Mouse (Mus musculus): ENCODE data around the gene Ahr. TPM values are rescaled to one million over a fixed set of nuclear protein-coding genes. Genes with fewer than 3 reads are reported as not detected.

Gene Ahr
- total and polyA plus RNA-seq, 3 experiments: not detected

GRCm38 (mm10) chr12:35533133-35533532 is 1.7 kb downstream of the Ahr start:
- no peak for DNase-seq (ENCODE audit: low read depth, low spot score)
- Histone ChIP-seq H3K27me3 (ENCODE audit: control insufficient read depth in 1 of 2, insufficient read depth in 2 of 2, low read length in 2 of 2) (no peaks in the 10 kb centered on the region), H3K9ac (ENCODE audit: control insufficient read depth, low read depth, low read length, poor library complexity, severe bottlenecking) (no peak overlapping the region), H3K79me2 (ENCODE audit: control insufficient read depth, insufficient read depth, low read length, poor library complexity) (no peaks in the 10 kb centered on the region), H3K27ac (ENCODE audit: control insufficient read depth, low read depth, low read length) (no peak overlapping the region), H3K4me1 (ENCODE audit: control insufficient read depth in 1 of 2, insufficient read depth in 2 of 2, low read length in 2 of 2) (no peaks in the 10 kb centered on the region), H3K9me3 (replicated peaks; ENCODE audit: insufficient read depth, low read length) (no peaks in the 10 kb centered on the region), H3K4me3 (ENCODE audit: control insufficient read depth in 1 of 2, insufficient read depth in 1 of 2, low read depth in 2 of 2, low read length in 2 of 2) (no peak overlapping the region), H3K36me3 (ENCODE audit: control insufficient read depth in 1 of 2, insufficient read depth in 2 of 2, low read length in 2 of 2) (no peaks in the 10 kb centered on the region)
- TF ChIP-seq GATA1 (IDR thresholded peaks at IDR 0.05; ENCODE audit: low read depth, low read length) (no peak), POLR2A (IDR thresholded peaks at IDR 0.05; ENCODE audit: control insufficient read depth in 1 of 2, insufficient read depth in 1 of 2, low read depth in 1 of 2, low read length in 2 of 2, poor library complexity in 1 of 2) (no peak), ZMIZ1 (IDR thresholded peaks at IDR 0.05; ENCODE audit: low read depth, low read length) (no peak), EP300 (IDR thresholded peaks at IDR 0.05; ENCODE audit: low read depth in 1 of 2, low read length in 2 of 2) (no peak)

- no peak for TF ChIP-seq JUND (IDR thresholded peaks at IDR 0.05; ENCODE audit: low read depth, low read length)
- TF ChIP-seq CTCF (IDR thresholded peaks at IDR 0.05 in 2 of 3, conservative IDR thresholded peaks at IDR 0.05 in 1 of 3; ENCODE audit: control insufficient read depth in 1 of 3, insufficient read depth in 1 of 3, low read depth in 2 of 3, low read length in 3 of 3, poor library complexity in 1 of 3, severe bottlenecking in 1 of 3): peak; percentile 2 to 57 (median 47); a peak in 4 of 6 replicates
- TF ChIP-seq RAD21 (IDR thresholded peaks at IDR 0.05; ENCODE audit: low read depth, low read length): peak; percentile 37
- no peak for TF ChIP-seq ZC3H11A (IDR thresholded peaks at IDR 0.05; ENCODE audit: low read depth, low read length)
- no peak for TF ChIP-seq BHLHE40 (IDR thresholded peaks at IDR 0.05; ENCODE audit: borderline replicate concordance, low read depth, low read length)
- no peak for TF ChIP-seq SIN3A (IDR thresholded peaks at IDR 0.05; ENCODE audit: low read length)
- no peak for TF ChIP-seq MXI1 (IDR thresholded peaks at IDR 0.05; ENCODE audit: low read depth, low read length)
- TF ChIP-seq GATA1 (IDR thresholded peaks at IDR 0.05; ENCODE audit: low read depth, low read length): no peak
- no peak for TF ChIP-seq POLR2A (IDR thresholded peaks at IDR 0.05; ENCODE audit: control insufficient read depth in 1 of 2, insufficient read depth in 1 of 2, low read depth in 1 of 2, low read length in 2 of 2, poor library complexity in 1 of 2)
- TF ChIP-seq SMC3 (IDR thresholded peaks at IDR 0.05; ENCODE audit: low read depth, low read length): peak; percentile 61
- TF ChIP-seq POLR2AphosphoS5 (IDR thresholded peaks at IDR 0.05; ENCODE audit: borderline replicate concordance, low read depth, low read length): no peak
- no peaks in the 10 kb centered on the region for H3K79me2 ChIP-seq (ENCODE audit: control insufficient read depth, insufficient read depth, low read length, poor library complexity)
- peak; percentile 50 for DNase-seq (ENCODE audit: low read depth, low spot score)
- H3K4me1 ChIP-seq (ENCODE audit: control insufficient read depth in 1 of 2, insufficient read depth in 2 of 2, low read length in 2 of 2): no peaks in the 10 kb centered on the region
- no peak overlapping the region for H3K9ac ChIP-seq (ENCODE audit: control insufficient read depth, low read depth, low read length, poor library complexity, severe bottlenecking)
- no peaks in the 10 kb centered on the region for H3K36me3 ChIP-seq (ENCODE audit: control insufficient read depth in 1 of 2, insufficient read depth in 2 of 2, low read length in 2 of 2)
- H3K27ac ChIP-seq (ENCODE audit: control insufficient read depth, low read depth, low read length): no peak overlapping the region
- no peaks in the 10 kb centered on the region for H3K27me3 ChIP-seq (ENCODE audit: control insufficient read depth in 1 of 2, insufficient read depth in 2 of 2, low read length in 2 of 2)
- no peak overlapping the region for H3K4me3 ChIP-seq (ENCODE audit: control insufficient read depth in 1 of 2, insufficient read depth in 1 of 2, low read depth in 2 of 2, low read length in 2 of 2)
- no peaks in the 10 kb centered on the region for H3K9me3 ChIP-seq (replicated peaks; ENCODE audit: insufficient read depth, low read length)
These were observed 2.7 kb downstream of the Ahr start for GRCm38 (mm10) chr12:35532151-35532550.

- no peak for DNase-seq (ENCODE audit: low read depth, low spot score)
- Histone ChIP-seq H3K4me3 (ENCODE audit: control insufficient read depth in 1 of 2, insufficient read depth in 1 of 2, low read depth in 2 of 2, low read length in 2 of 2) (no peak overlapping the region), H3K27ac (ENCODE audit: control insufficient read depth, low read depth, low read length) (no peak overlapping the region), H3K36me3 (ENCODE audit: control insufficient read depth in 1 of 2, insufficient read depth in 2 of 2, low read length in 2 of 2) (no peaks in the 10 kb centered on the region), H3K9me3 (replicated peaks; ENCODE audit: insufficient read depth, low read length) (no peaks in the 10 kb centered on the region), H3K4me1 (ENCODE audit: control insufficient read depth in 1 of 2, insufficient read depth in 2 of 2, low read length in 2 of 2) (no peaks in the 10 kb centered on the region), H3K9ac (ENCODE audit: control insufficient read depth, low read depth, low read length, poor library complexity, severe bottlenecking) (no peak overlapping the region), H3K79me2 (ENCODE audit: control insufficient read depth, insufficient read depth, low read length, poor library complexity) (no peaks in the 10 kb centered on the region), H3K27me3 (ENCODE audit: control insufficient read depth in 1 of 2, insufficient read depth in 2 of 2, low read length in 2 of 2) (no peaks in the 10 kb centered on the region)
- TF ChIP-seq POLR2AphosphoS2 (IDR thresholded peaks at IDR 0.05; ENCODE audit: low read length) (no peak), MXI1 (IDR thresholded peaks at IDR 0.05; ENCODE audit: low read depth, low read length) (no peak), USF1 (IDR thresholded peaks at IDR 0.05; ENCODE audit: low read depth, low read length) (no peak), EP300 (IDR thresholded peaks at IDR 0.05; ENCODE audit: low read depth in 1 of 2, low read length in 2 of 2) (no peak), TAL1 (IDR thresholded peaks at IDR 0.05; ENCODE audit: low read length) (no peak), CTCF (IDR thresholded peaks at IDR 0.05 in 2 of 3, conservative IDR thresholded peaks at IDR 0.05 in 1 of 3; ENCODE audit: control insufficient read depth in 1 of 3, insufficient read depth in 1 of 3, low read depth in 2 of 3, low read length in 3 of 3, poor library complexity in 1 of 3, severe bottlenecking in 1 of 3) (no peak), E2F4 (IDR thresholded peaks at IDR 0.05; ENCODE audit: borderline replicate concordance, low read depth, low read length) (no peak), GATA1 (IDR thresholded peaks at IDR 0.05; ENCODE audit: low read depth, low read length) (no peak), ZNF384 (IDR thresholded peaks at IDR 0.05; ENCODE audit: low read depth, low read length) (no peak), MAZ (IDR thresholded peaks at IDR 0.05; ENCODE audit: low read depth, low read length) (no peak), ZKSCAN1 (IDR thresholded peaks at IDR 0.05; ENCODE audit: low read depth, low read length) (no peak), KAT2A (conservative IDR thresholded peaks at IDR 0.05; ENCODE audit: low read depth, low read length) (no peak), ETS1 (IDR thresholded peaks at IDR 0.05; ENCODE audit: low read depth, low read length) (no peak), NRF1 (IDR thresholded peaks at IDR 0.05; ENCODE audit: insufficient read depth, low read depth, low read length, poor library complexity, severe bottlenecking) (no peak), MEF2A (IDR thresholded peaks at IDR 0.05; ENCODE audit: extremely low read depth, insufficient replicate concordance, low read depth, low read length, poor library complexity, severe bottlenecking) (no peak), ZMIZ1 (IDR thresholded peaks at IDR 0.05; ENCODE audit: low read depth, low read length) (no peak), CHD1 (IDR thresholded peaks at IDR 0.05; ENCODE audit: low read depth, low read length) (no peak)
These were observed 4.3 kb downstream of the Ahr start for GRCm38 (mm10) chr12:35530587-35530986.

Measured in MEL (cell line).